ENCODE assay signal across 26 mouse cellular contexts in the genomic region with DNA sequence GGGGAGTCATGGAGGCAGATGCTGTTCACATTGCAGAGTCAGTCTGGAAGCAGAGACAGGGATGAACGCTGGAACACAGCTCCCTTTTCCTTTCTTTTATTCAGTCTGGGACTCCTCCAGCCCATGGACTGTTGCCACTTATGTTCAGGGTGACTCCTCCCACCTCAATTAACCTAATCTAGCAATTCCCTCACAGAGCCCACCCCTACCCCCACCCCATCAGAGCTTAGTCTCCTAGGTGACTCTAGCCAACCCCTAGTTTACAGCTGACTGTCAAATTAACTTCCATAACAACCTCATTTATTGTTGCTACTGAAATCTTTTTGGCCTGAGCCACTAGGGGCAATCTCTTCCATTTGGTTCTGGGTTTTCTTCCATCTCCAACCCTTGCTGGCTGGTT.
DNase-seq lines count a peak whose midpoint lies in the region; ATAC-seq and TF ChIP-seq lines count a peak whose summit lies in the region.
"Had no signal": no experiment of that assay in that cellular context is flagged by ENCODE, and none has a peak within 500 bp of the region (broad histone marks: within the 10 kb centered on the region; RNA-seq: fewer than 3 reads in every experiment).

No protein-coding gene starts in this region.

- H3K36me3 ChIP-seq in forebrain, embryonic 10.5 days (replicated peaks): no peaks in the 10 kb centered on the region
- no peaks in the 10 kb centered on the region for H3K36me3 ChIP-seq in forebrain, embryonic 12.5 days (replicated peaks)
- H3K36me3 ChIP-seq in hindbrain, postnatal 0 days (ENCODE audit: insufficient read depth, low read length): no peaks in the 10 kb centered on the region
- H3K36me3 ChIP-seq in hindbrain, embryonic 12.5 days: no peaks in the 10 kb centered on the region
- no peaks in the 10 kb centered on the region for H3K36me3 ChIP-seq in forebrain, embryonic 16.5 days (ENCODE audit: control insufficient read depth, insufficient read depth)
- H3K36me3 ChIP-seq: G1E; heart, embryonic 10.5 days; heart, embryonic 15.5 days; limb, embryonic 12.5 days; liver, embryonic 15.5 days; midbrain, embryonic 12.5 days had no signal

- DNase-seq in forebrain, embryonic 10.5 days (ENCODE audit: extremely low spot score, low spot score): peak; percentile 15
- peak; percentile 10 for DNase-seq in hindbrain, postnatal 0 days (ENCODE audit: low spot score)
- DNase-seq in brain, embryonic 14.5 days (ENCODE audit: low read depth): peak; percentile 77
- no peak for DNase-seq in left cerebral cortex, postnatal 25 days (ENCODE audit: low spot score in 2 of 2)
- DNase-seq: adrenal gland, postnatal 10 days; cerebellum, adult 11 months; cerebellum, adult 9-10 months; embryo, embryonic 11 days; gastrocnemius, postnatal 14 days; heart, postnatal 36 days; kidney, adult 9 months; kidney, postnatal 10 days; lung, embryonic 14.5 days; lung, postnatal 14 days; thymus, postnatal 4 days had no signal

- TF ChIP-seq POLR2A in brain, embryonic 14.5 days (IDR thresholded peaks at IDR 0.05; ENCODE audit: borderline replicate concordance, extremely low read depth, insufficient read depth, insufficient read length, poor library complexity, severe bottlenecking): no peak

- 0 out of 2 replicates have a peak, but pooled peaks have one; percentile 21 for TF ChIP-seq CTCF in hindbrain, postnatal 0 days (IDR thresholded peaks at IDR 0.05; ENCODE audit: low read depth)
- no peak for TF ChIP-seq CTCF in brain, embryonic 14.5 days (IDR thresholded peaks at IDR 0.05; ENCODE audit: borderline replicate concordance, extremely low read depth, insufficient read depth, insufficient read length)

- H3K9ac ChIP-seq in forebrain, embryonic 12.5 days: no peak overlapping the region
- no peak overlapping the region for H3K9ac ChIP-seq in hindbrain, postnatal 0 days (replicated peaks; ENCODE audit: low read length)
- H3K9ac ChIP-seq in hindbrain, embryonic 12.5 days: no peak overlapping the region
- no peak overlapping the region for H3K9ac ChIP-seq in forebrain, embryonic 16.5 days (replicated peaks; ENCODE audit: low read depth, low read length)
- H3K9ac ChIP-seq: heart, embryonic 15.5 days; limb, embryonic 12.5 days; liver, embryonic 15.5 days; lung, embryonic 14.5 days; midbrain, embryonic 12.5 days had no signal

- no peak overlapping the region for H3K4me2 ChIP-seq in forebrain, embryonic 12.5 days
- H3K4me2 ChIP-seq in hindbrain, postnatal 0 days (ENCODE audit: low read depth, low read length): no peak overlapping the region
- no peak overlapping the region for H3K4me2 ChIP-seq in hindbrain, embryonic 12.5 days (replicated peaks)
- H3K4me2 ChIP-seq in forebrain, embryonic 16.5 days (ENCODE audit: low read length): no peak overlapping the region
- H3K4me2 ChIP-seq: heart, embryonic 15.5 days; limb, embryonic 12.5 days; liver, embryonic 15.5 days; lung, embryonic 14.5 days; midbrain, embryonic 12.5 days had no signal

- no peaks in the 10 kb centered on the region for H3K9me3 ChIP-seq in forebrain, embryonic 10.5 days
- no peaks in the 10 kb centered on the region for H3K9me3 ChIP-seq in forebrain, embryonic 12.5 days
- H3K9me3 ChIP-seq in hindbrain, postnatal 0 days (ENCODE audit: low read length): no peaks in the 10 kb centered on the region
- no peaks in the 10 kb centered on the region for H3K9me3 ChIP-seq in hindbrain, embryonic 12.5 days (replicated peaks)
- H3K9me3 ChIP-seq in forebrain, embryonic 16.5 days (ENCODE audit: control insufficient read depth, low read length): no peaks in the 10 kb centered on the region
- H3K9me3 ChIP-seq: heart, embryonic 10.5 days; heart, embryonic 15.5 days; limb, embryonic 12.5 days; liver, embryonic 15.5 days; midbrain, embryonic 12.5 days had no signal

- no peak overlapping the region for H3K27ac ChIP-seq in forebrain, embryonic 10.5 days
- no peak overlapping the region for H3K27ac ChIP-seq in forebrain, embryonic 12.5 days
- H3K27ac ChIP-seq in hindbrain, postnatal 0 days: no peak overlapping the region
- no peak overlapping the region for H3K27ac ChIP-seq in hindbrain, embryonic 12.5 days
- no peak overlapping the region for H3K27ac ChIP-seq in forebrain, embryonic 16.5 days (ENCODE audit: low read length)
- H3K27ac ChIP-seq: heart, embryonic 10.5 days; heart, embryonic 15.5 days; limb, embryonic 12.5 days; liver, embryonic 15.5 days; midbrain, embryonic 12.5 days had no signal

- no peaks in the 10 kb centered on the region for H3K27me3 ChIP-seq in forebrain, embryonic 10.5 days (ENCODE audit: poor library complexity, severe bottlenecking)
- H3K27me3 ChIP-seq in forebrain, embryonic 12.5 days: no peaks in the 10 kb centered on the region
- H3K27me3 ChIP-seq in hindbrain, postnatal 0 days (ENCODE audit: insufficient read depth, low read length): no peaks in the 10 kb centered on the region
- H3K27me3 ChIP-seq in hindbrain, embryonic 12.5 days: no peaks in the 10 kb centered on the region
- no peaks in the 10 kb centered on the region for H3K27me3 ChIP-seq in forebrain, embryonic 16.5 days (replicated peaks; ENCODE audit: control insufficient read depth, insufficient read depth, low read length)
- H3K27me3 ChIP-seq: heart, embryonic 15.5 days; limb, embryonic 12.5 days; liver, embryonic 15.5 days; midbrain, embryonic 12.5 days had no signal

- WGBS in forebrain, embryonic 10.5 days: 33% methylated on average over 1 of the region's 1 CpGs
- WGBS in forebrain, embryonic 12.5 days: 11% methylated on average over 1 of the region's 1 CpGs
- WGBS in hindbrain, postnatal 0 days: 12% methylated on average over 1 of the region's 1 CpGs
- 43% methylated on average over 1 of the region's 1 CpGs for WGBS in hindbrain, embryonic 12.5 days
- WGBS in forebrain, embryonic 16.5 days: 5% methylated on average over 1 of the region's 1 CpGs

- H3K4me3 ChIP-seq in forebrain, embryonic 10.5 days: no peak overlapping the region
- no peak overlapping the region for H3K4me3 ChIP-seq in forebrain, embryonic 12.5 days (replicated peaks)
- H3K4me3 ChIP-seq in hindbrain, postnatal 0 days (ENCODE audit: low read length): no peak overlapping the region
- no peak overlapping the region for H3K4me3 ChIP-seq in hindbrain, embryonic 12.5 days
- no peak overlapping the region for H3K4me3 ChIP-seq in forebrain, embryonic 16.5 days (replicated peaks; ENCODE audit: low read length)
- H3K4me3 ChIP-seq: erythroblast, embryonic 14.5 days; heart, embryonic 10.5 days; heart, embryonic 15.5 days; limb, embryonic 12.5 days; liver, embryonic 15.5 days; midbrain, embryonic 12.5 days had no signal

- ATAC-seq in forebrain, embryonic 12.5 days (ENCODE audit: low FRiP score): no peak
- ATAC-seq in hindbrain, postnatal 0 days: no peak
- ATAC-seq in hindbrain, embryonic 12.5 days (ENCODE audit: low FRiP score): no peak
- ATAC-seq in forebrain, embryonic 16.5 days: 0 out of 2 replicates have a peak, but pooled peaks have one; percentile 28
- ATAC-seq: intestine, postnatal 0 days had no signal

- peaks cover 11% of the 10 kb centered on the region for H3K4me1 ChIP-seq in forebrain, embryonic 10.5 days
- no peaks in the 10 kb centered on the region for H3K4me1 ChIP-seq in forebrain, embryonic 12.5 days
- H3K4me1 ChIP-seq in hindbrain, postnatal 0 days (ENCODE audit: insufficient read depth, low read length): no peaks in the 10 kb centered on the region
- no peaks in the 10 kb centered on the region for H3K4me1 ChIP-seq in hindbrain, embryonic 12.5 days
- H3K4me1 ChIP-seq in forebrain, embryonic 16.5 days (replicated peaks; ENCODE audit: control insufficient read depth, insufficient read depth, low read length): no peaks in the 10 kb centered on the region
- H3K4me1 ChIP-seq: heart, embryonic 10.5 days; heart, embryonic 15.5 days; limb, embryonic 12.5 days; liver, embryonic 15.5 days; midbrain, embryonic 12.5 days had no signal

- intact Hi-C loops in left cerebral cortex, postnatal 25 days (cut with DNase I): no loop called here

Comparison
In these comparisons a context has a peak if more than half of its experiments do, and no peak if none do; other contexts are left out.
1. DNase-seq: peak in forebrain, embryonic 10.5 days (single experiment), hindbrain, postnatal 0 days (single experiment) and brain, embryonic 14.5 days (single experiment); none in left cerebral cortex, postnatal 25 days (0 of 2).